Mouse (Mus musculus): ENCODE measurements around the gene March9. TPM values are rescaled to one million over a fixed set of nuclear protein-coding genes. Genes with fewer than 3 reads are reported as not detected.
A peak's percentile ranks its signal among the peaks of the same experiment; 100 is the strongest.

The March9 gene
- polyA plus RNA-seq, 1 experiment from 2014 or later: 0.39 TPM

- Histone ChIP-seq H3K4me3 (ENCODE audit: control insufficient read depth in 1 of 2, insufficient read depth in 1 of 2, low read depth in 1 of 2, low read length in 2 of 2) (0 out of 4 replicates have a peak overlapping the region, but pooled peaks of 1 of the 2 experiments have one; percentile 77), H3K4me2 (ENCODE audit: low read length) (peak overlapping the region; percentile 99; the same call in 1 of the 2 replicates), H3K36me3 (ENCODE audit: control insufficient read depth, insufficient read depth, low read length) (peaks cover 19% of the 10 kb centered on the region), H3K27ac (replicated peaks in 1 of 2; ENCODE audit: control insufficient read depth in 1 of 2, insufficient read depth in 1 of 2, low read depth in 2 of 2, low read length in 2 of 2) (no peak overlapping the region), H3K4me1 (ENCODE audit: control insufficient read depth in 2 of 2, insufficient read depth in 2 of 2, low read length in 2 of 2) (peaks cover 11 to 34% of the 10 kb centered on the region in 2 experiments), H3K27me3 (ENCODE audit: control insufficient read depth, insufficient read depth, low read length) (peaks cover 39% of the 10 kb centered on the region), H3K9ac (ENCODE audit: low read length) (no peak overlapping the region), H3K9me3 (ENCODE audit: control insufficient read depth, low read length) (no peaks in the 10 kb centered on the region)
- ATAC-seq (ENCODE audit: insufficient number of reproducible peaks, insufficient read depth, low FRiP score, low read depth): no peak
- WGBS: 48% methylated on average over 5 of the region's 5 CpGs
Measured at GRCm38 (mm10) chr10:127061085-127061484, 1.1 kb upstream of the March9 start.

DNA sequence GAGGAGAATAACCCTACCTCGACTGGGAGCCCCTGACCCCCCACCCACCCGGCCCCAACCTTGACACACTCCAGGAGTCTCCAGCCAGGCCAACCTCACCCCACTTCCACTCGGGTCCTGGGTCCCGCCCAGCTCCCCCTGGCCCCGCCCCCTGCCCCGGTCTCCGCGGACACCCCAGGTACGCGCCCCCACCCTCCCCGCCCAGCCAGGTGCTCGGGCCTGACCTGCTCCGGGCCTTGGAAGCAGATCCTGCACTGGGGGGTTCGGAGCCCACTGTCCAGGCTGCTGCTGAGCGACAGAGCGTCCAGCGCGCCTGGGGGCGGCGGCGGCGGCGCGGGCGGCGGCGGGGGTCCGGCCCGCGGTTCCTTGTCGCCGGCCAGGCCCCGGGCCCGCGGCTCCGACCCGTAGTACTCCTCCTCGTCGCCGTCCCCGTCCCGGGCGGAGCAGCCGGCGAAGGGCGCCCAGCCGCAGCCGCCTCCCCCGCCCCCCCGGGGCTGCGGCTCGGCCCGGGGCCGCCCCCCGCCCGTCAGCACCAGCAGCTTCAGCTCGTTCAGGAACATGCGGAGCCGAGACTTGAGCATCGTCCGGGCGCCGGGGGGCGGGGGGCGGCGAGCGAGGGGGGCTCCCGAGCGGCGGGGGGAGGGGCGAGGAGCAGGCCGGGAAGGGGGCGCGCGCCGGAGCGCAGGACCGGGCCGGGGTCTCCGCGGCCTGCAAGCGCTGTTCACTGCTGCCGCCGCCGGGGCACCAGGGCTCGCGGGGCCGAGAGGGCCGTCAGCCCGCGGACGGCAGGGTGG lies 613 bp downstream of the March9 start:
- no peaks in the 10 kb centered on the region for H3K9me3 ChIP-seq (ENCODE audit: control insufficient read depth, low read length)
- peak overlapping the region; percentile 56 to 77 for H3K4me3 ChIP-seq (ENCODE audit: control insufficient read depth in 1 of 2, insufficient read depth in 1 of 2, low read depth in 1 of 2, low read length in 2 of 2)
- peaks cover 6 to 18% of the 10 kb centered on the region in 2 experiments; a peak in 3 of 4 replicates for H3K4me1 ChIP-seq (ENCODE audit: control insufficient read depth in 2 of 2, insufficient read depth in 2 of 2, low read length in 2 of 2)
- ATAC-seq (ENCODE audit: insufficient number of reproducible peaks, insufficient read depth, low FRiP score, low read depth): no peak
- under 1% methylated on average over 83 of the region's 92 CpGs for WGBS
- H3K36me3 ChIP-seq (ENCODE audit: control insufficient read depth, insufficient read depth, low read length): peaks cover 2% of the 10 kb centered on the region; the same call in 1 of the 2 replicates
- H3K27me3 ChIP-seq (ENCODE audit: control insufficient read depth, insufficient read depth, low read length): peaks cover 40% of the 10 kb centered on the region
- peak overlapping the region; percentile 78 for H3K9ac ChIP-seq (ENCODE audit: low read length)
- H3K4me2 ChIP-seq (ENCODE audit: low read length): peak overlapping the region; percentile 99
- H3K27ac ChIP-seq (replicated peaks in 1 of 2; ENCODE audit: control insufficient read depth in 1 of 2, insufficient read depth in 1 of 2, low read depth in 2 of 2, low read length in 2 of 2): no peak overlapping the region

DNA sequence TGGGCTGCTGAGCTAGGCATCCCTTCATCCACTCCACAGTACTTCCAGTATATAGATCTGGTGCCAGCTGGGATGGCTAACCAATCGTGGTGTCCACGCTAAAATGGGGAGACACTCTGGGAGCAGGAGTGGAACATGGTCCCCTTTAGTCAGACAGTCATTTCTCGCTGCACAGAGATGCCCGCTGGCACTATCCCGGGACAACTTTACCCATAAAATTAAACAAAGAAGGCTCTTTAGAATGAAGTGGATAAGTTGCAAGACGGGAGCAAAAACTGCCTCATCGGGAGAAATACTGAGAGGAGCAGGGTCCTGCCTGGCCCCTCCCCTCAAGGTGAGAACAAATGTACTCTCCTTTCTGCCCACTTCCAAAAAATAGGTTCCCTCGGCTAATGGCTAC lies 1.3 kb downstream of the March9 start:
- H3K4me1 ChIP-seq (ENCODE audit: control insufficient read depth in 2 of 2, insufficient read depth in 2 of 2, low read length in 2 of 2): peaks cover 6 to 18% of the 10 kb centered on the region in 2 experiments; a peak in 3 of 4 replicates
- WGBS: 18% methylated on average over 8 of the region's 8 CpGs
- no peak overlapping the region; the same call in 1 of the 2 replicates for H3K9ac ChIP-seq (ENCODE audit: low read length)
- no peak overlapping the region for H3K27ac ChIP-seq (replicated peaks in 1 of 2; ENCODE audit: control insufficient read depth in 1 of 2, insufficient read depth in 1 of 2, low read depth in 2 of 2, low read length in 2 of 2)
- H3K27me3 ChIP-seq (ENCODE audit: control insufficient read depth, insufficient read depth, low read length): peaks cover 47% of the 10 kb centered on the region
- no peak for ATAC-seq (ENCODE audit: insufficient number of reproducible peaks, insufficient read depth, low FRiP score, low read depth)
- 0 out of 2 replicates have a peak, but pooled peaks cover 2% of the 10 kb centered on the region for H3K36me3 ChIP-seq (ENCODE audit: control insufficient read depth, insufficient read depth, low read length)
- H3K4me3 ChIP-seq (ENCODE audit: control insufficient read depth in 1 of 2, insufficient read depth in 1 of 2, low read depth in 1 of 2, low read length in 2 of 2): peak overlapping the region in 1 of 2 experiments; percentile 77; a peak in 2 of 4 replicates
- H3K9me3 ChIP-seq (ENCODE audit: control insufficient read depth, low read length): no peaks in the 10 kb centered on the region
- H3K4me2 ChIP-seq (ENCODE audit: low read length): peak overlapping the region; percentile 99

GRCm38 (mm10) chr10:127058161-127058560 lies 1.8 kb downstream of the March9 start:
- H3K9me3 ChIP-seq (ENCODE audit: control insufficient read depth, low read length): no peaks in the 10 kb centered on the region

DNA sequence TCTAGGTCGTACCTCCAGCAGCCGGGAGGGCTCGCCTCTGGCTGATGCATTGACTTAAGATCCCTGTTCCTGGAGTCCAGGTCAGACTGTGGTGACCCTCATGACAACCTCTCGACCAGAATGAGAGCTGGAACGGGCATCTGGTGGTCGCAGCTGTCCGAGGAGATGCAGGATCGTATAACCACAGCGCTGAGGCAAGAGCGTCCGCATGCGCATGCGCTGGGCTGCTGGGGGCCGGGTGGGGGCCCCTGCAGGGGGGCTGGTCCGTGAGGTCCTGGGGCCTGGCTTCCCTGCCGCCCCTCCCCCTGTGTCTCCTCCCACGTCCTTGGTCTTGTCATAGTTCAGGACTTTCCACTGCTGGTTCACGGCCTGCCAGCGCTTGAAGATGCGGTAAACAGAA lies 3.5 kb downstream of the March9 start:
- Histone ChIP-seq H3K9ac (ENCODE audit: low read length) (no peak overlapping the region), H3K4me3 (ENCODE audit: control insufficient read depth in 1 of 2, insufficient read depth in 1 of 2, low read depth in 1 of 2, low read length in 2 of 2) (no peak overlapping the region), H3K4me2 (ENCODE audit: low read length) (no peak overlapping the region), H3K36me3 (ENCODE audit: control insufficient read depth, insufficient read depth, low read length) (0 out of 2 replicates have a peak, but pooled peaks cover 2% of the 10 kb centered on the region), H3K9me3 (ENCODE audit: control insufficient read depth, low read length) (no peaks in the 10 kb centered on the region), H3K27ac (replicated peaks in 1 of 2; ENCODE audit: control insufficient read depth in 1 of 2, insufficient read depth in 1 of 2, low read depth in 2 of 2, low read length in 2 of 2) (no peak overlapping the region), H3K27me3 (ENCODE audit: control insufficient read depth, insufficient read depth, low read length) (peaks cover 59% of the 10 kb centered on the region), H3K4me1 (ENCODE audit: control insufficient read depth in 2 of 2, insufficient read depth in 2 of 2, low read length in 2 of 2) (peaks cover 6 to 18% of the 10 kb centered on the region in 2 experiments; a peak in 2 of 4 replicates)
- no peak for ATAC-seq (ENCODE audit: insufficient number of reproducible peaks, insufficient read depth, low FRiP score, low read depth)
- WGBS: 77% methylated on average over 20 of the region's 20 CpGs

More at GRCm38 (mm10) chr10:127058161-127058560, 1.8 kb downstream of the March9 start:
- no peak for ATAC-seq (ENCODE audit: insufficient number of reproducible peaks, insufficient read depth, low FRiP score, low read depth)
- H3K9ac ChIP-seq (ENCODE audit: low read length): no peak overlapping the region
- peaks cover 6 to 18% of the 10 kb centered on the region in 2 experiments; a peak in 3 of 4 replicates for H3K4me1 ChIP-seq (ENCODE audit: control insufficient read depth in 2 of 2, insufficient read depth in 2 of 2, low read length in 2 of 2)
- whole genome bisulfite sequencing: 2% methylated on average over 9 of the region's 9 CpGs
- H3K27ac ChIP-seq (replicated peaks in 1 of 2; ENCODE audit: control insufficient read depth in 1 of 2, insufficient read depth in 1 of 2, low read depth in 2 of 2, low read length in 2 of 2): no peak overlapping the region
- 0 out of 2 replicates have a peak, but pooled peaks cover 2% of the 10 kb centered on the region for H3K36me3 ChIP-seq (ENCODE audit: control insufficient read depth, insufficient read depth, low read length)
- peaks cover 50% of the 10 kb centered on the region for H3K27me3 ChIP-seq (ENCODE audit: control insufficient read depth, insufficient read depth, low read length)
- H3K4me2 ChIP-seq (ENCODE audit: low read length): no peak overlapping the region; the same call in 1 of the 2 replicates
- no peak overlapping the region for H3K4me3 ChIP-seq (ENCODE audit: control insufficient read depth in 1 of 2, insufficient read depth in 1 of 2, low read depth in 1 of 2, low read length in 2 of 2)

GRCm38 (mm10) chr10:127055406-127055805 lies 4.6 kb downstream of the March9 start:
- Histone ChIP-seq H3K4me2 (ENCODE audit: low read length) (no peak overlapping the region), H3K9me3 (ENCODE audit: control insufficient read depth, low read length) (no peaks in the 10 kb centered on the region), H3K36me3 (ENCODE audit: control insufficient read depth, insufficient read depth, low read length) (0 out of 2 replicates have a peak, but pooled peaks cover 2% of the 10 kb centered on the region), H3K27ac (replicated peaks in 1 of 2; ENCODE audit: control insufficient read depth in 1 of 2, insufficient read depth in 1 of 2, low read depth in 2 of 2, low read length in 2 of 2) (no peak overlapping the region), H3K4me3 (ENCODE audit: control insufficient read depth in 1 of 2, insufficient read depth in 1 of 2, low read depth in 1 of 2, low read length in 2 of 2) (no peak overlapping the region), H3K9ac (ENCODE audit: low read length) (no peak overlapping the region), H3K4me1 (ENCODE audit: control insufficient read depth in 2 of 2, insufficient read depth in 2 of 2, low read length in 2 of 2) (peaks cover 6 to 17% of the 10 kb centered on the region in 2 experiments; a peak in 2 of 4 replicates), H3K27me3 (ENCODE audit: control insufficient read depth, insufficient read depth, low read length) (peaks cover 59% of the 10 kb centered on the region)
- no peak for ATAC-seq (ENCODE audit: insufficient number of reproducible peaks, insufficient read depth, low FRiP score, low read depth)
- 82% methylated on average over 8 of the region's 8 CpGs for WGBS

DNA sequence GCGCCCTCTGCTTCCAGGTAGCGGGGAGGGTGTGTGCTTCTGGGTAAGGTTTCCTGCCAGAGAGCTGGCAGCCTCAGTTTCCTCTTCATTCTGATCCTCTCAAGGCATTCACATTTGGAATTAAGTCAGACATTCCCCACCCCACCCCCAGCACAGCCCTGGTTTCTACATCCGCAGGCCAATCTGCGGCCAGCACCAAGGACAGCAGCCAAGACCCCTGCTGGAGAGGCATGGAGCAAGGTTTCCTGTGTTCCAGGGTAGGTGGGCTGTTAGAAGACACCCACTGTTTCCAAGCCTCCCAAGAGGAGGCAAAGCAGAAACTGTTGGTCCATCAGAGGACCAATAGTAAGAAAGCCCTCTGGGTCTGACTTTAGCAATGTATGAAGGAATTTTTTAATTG lies 5.3 kb downstream of the March9 start:
- Histone ChIP-seq H3K27ac (replicated peaks in 1 of 2; ENCODE audit: control insufficient read depth in 1 of 2, insufficient read depth in 1 of 2, low read depth in 2 of 2, low read length in 2 of 2) (no peak overlapping the region), H3K9me3 (ENCODE audit: control insufficient read depth, low read length) (no peaks in the 10 kb centered on the region), H3K4me3 (ENCODE audit: control insufficient read depth in 1 of 2, insufficient read depth in 1 of 2, low read depth in 1 of 2, low read length in 2 of 2) (no peak overlapping the region), H3K4me2 (ENCODE audit: low read length) (no peak overlapping the region), H3K36me3 (ENCODE audit: control insufficient read depth, insufficient read depth, low read length) (0 out of 2 replicates have a peak, but pooled peaks cover 2% of the 10 kb centered on the region), H3K27me3 (ENCODE audit: control insufficient read depth, insufficient read depth, low read length) (peaks cover 64% of the 10 kb centered on the region), H3K4me1 (ENCODE audit: control insufficient read depth in 2 of 2, insufficient read depth in 2 of 2, low read length in 2 of 2) (peaks cover 4 to 13% of the 10 kb centered on the region in 2 experiments; a peak in 2 of 4 replicates), H3K9ac (ENCODE audit: low read length) (no peak overlapping the region)
- WGBS: 47% methylated on average over 4 of the region's 4 CpGs
- ATAC-seq (ENCODE audit: insufficient number of reproducible peaks, insufficient read depth, low FRiP score, low read depth): no peak
